Mouse (Mus musculus): ENCODE measurements around the gene Slamf1. TPM values are rescaled to one million over a fixed set of nuclear protein-coding genes. Genes with fewer than 3 reads are reported as not detected.

Gene Slamf1
- 0.06 and 0.12 TPM in 2 replicates for polyA plus RNA-seq (2012; rRNA removed)

DNA sequence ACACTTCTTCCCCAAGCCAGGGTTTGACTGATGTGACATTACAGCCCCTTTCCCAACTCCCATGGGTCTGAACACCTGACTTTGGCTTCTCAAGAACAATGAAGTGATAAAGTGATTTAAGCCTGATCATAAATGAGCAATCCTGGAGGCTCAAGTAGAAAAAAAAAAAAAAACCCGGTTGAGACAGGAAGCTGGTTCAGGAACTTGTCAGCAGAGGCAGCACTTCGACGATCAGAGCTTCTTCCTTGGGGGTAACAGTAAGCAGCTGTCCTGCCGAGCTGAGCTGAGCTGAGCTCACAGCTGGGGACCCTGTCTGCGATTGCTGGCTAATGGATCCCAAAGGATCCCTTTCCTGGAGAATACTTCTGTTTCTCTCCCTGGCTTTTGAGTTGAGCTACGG is at the start of gene Slamf1:
TSS of gene Slamf1 (plus strand) at position 230 of the 400 bp plus-strand sequence.
- no peak for DNase-seq (ENCODE audit: low read depth)

DNA sequence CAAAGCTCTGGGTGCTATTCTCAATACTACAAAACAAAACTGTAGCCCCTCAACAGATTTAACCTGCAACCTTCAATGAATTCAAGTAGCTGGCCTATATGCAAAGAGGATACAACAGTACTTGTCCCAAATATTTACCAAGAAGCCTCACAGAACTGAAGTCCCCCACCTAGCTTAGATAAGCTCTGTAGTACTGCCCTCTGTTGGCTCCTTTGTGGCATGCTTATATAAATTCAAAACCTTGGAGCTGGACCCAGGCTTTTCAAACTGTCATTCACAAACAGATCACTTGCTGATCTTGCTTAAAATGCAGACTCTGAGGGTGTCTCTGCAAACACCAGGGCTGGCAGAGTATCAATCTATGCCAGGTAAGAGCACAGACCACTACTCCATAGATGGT is 35.7 kb upstream of the Slamf1 start:
- no peak for TF ChIP-seq CTCF (IDR thresholded peaks at IDR 0.05; ENCODE audit: borderline replicate concordance, extremely low read depth, insufficient read depth, insufficient read length)
- DNase-seq (ENCODE audit: low read depth) = no peak

More for the DNA sequence above, at the start of gene Slamf1:
- no peak for TF ChIP-seq CTCF (IDR thresholded peaks at IDR 0.05; ENCODE audit: borderline replicate concordance, extremely low read depth, insufficient read depth, insufficient read length)
- TF ChIP-seq POLR2A (IDR thresholded peaks at IDR 0.05; ENCODE audit: borderline replicate concordance, extremely low read depth, insufficient read depth, insufficient read length, poor library complexity, severe bottlenecking) = no peak

DNA sequence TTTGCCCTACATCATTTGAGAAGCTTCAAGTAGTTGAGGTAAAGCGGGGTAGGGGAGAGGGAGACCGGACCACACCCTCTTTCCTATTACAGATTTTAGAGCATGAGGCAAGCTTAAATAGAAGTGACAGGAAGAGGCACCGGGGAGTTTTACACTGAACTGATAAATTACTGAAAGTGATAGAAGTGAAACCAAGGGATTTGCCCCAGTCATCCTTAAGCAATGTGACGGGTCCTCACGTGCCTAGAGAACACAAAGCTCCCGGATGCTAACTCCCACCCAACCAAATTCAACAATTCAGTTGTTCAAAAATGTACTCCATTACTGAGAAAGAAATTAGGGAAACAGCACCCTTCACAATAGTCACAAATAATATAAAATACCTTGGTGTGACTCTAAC is 32.0 kb upstream of the Slamf1 start:
- no peak for DNase-seq (ENCODE audit: low read depth)
- no peak for TF ChIP-seq POLR2A (IDR thresholded peaks at IDR 0.05; ENCODE audit: borderline replicate concordance, extremely low read depth, insufficient read depth, insufficient read length, poor library complexity, severe bottlenecking)
- TF ChIP-seq CTCF (IDR thresholded peaks at IDR 0.05; ENCODE audit: borderline replicate concordance, extremely low read depth, insufficient read depth, insufficient read length) = no peak

DNA sequence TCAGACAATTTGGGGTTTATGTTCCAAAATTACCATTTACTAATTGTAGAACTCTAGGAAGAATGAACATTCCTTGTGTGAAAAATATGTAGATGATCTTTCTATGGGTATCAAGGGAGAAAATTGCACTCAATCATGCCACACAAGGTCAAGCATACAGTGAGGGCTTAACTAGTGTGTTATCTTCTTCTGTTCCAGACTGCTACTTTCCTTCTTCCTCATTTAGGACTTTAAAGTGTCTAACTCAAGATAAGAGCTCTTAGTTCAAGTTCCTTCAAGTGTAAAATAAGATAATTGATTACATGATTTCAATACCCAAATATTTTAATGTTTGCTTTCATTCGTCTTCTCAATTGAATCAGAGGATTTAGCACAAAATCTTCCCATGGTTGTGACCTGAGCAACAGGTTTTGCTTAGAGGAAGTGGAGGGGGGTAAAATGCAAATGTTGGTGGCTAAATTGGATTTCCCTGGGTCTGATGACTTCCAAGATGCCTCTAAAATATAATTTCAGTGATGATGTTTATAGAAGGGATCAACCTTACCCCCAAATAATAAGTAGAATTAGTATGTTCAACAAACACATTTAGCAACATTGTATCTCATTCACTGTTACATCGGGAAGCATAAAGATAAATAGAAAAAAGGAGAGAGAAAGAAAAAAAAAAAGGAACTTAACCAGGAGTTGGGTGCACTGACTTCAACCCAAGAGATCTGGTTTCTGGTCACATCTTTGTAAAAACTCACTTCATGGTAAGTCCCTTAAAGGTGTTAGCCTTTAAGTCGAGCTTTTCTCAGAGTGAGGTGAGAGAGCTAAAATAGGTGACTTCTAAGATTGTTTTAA is 18.6 kb upstream of the Slamf1 start:
- TF ChIP-seq CTCF (IDR thresholded peaks at IDR 0.05; ENCODE audit: borderline replicate concordance, extremely low read depth, insufficient read depth, insufficient read length) = no peak
- no peak for DNase-seq (ENCODE audit: low read depth)

DNA sequence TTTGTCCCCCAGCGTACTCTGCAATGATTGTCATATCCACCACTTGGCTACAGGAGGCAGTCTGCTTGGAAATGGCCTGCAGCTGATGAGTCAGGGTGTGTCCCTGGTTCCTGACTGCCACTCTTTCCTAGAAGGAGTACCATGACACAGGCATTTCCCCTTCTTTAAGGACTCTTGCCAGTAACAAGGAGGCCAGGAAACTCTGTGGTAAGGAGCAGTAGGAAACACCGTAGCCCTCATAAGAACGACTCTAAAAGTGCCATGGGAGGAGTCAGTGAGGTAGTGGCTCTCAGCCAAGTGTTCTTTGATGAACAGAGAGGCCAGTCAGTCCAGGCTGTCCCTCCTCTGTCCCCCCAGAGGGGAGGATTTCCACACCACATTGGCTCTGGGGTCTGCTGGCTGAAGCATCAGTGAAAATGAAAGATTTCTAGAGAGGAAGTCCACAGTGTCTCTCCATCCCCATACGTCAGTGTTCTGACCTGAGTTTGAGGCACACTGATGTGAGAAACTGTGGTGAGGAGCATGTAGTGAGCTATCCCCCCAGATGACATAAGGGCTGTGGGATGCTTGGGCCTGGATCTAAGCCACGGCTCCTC is 5.0 kb upstream of the Slamf1 start:
- TF ChIP-seq POLR2A (IDR thresholded peaks at IDR 0.05; ENCODE audit: borderline replicate concordance, extremely low read depth, insufficient read depth, insufficient read length, poor library complexity, severe bottlenecking) (no peak), CTCF (IDR thresholded peaks at IDR 0.05; ENCODE audit: borderline replicate concordance, extremely low read depth, insufficient read depth, insufficient read length) (no peak)

GRCm38 (mm10) chr1:171770996-171771395 is 4.1 kb downstream of the Slamf1 start:
- TF ChIP-seq CTCF (IDR thresholded peaks at IDR 0.05; ENCODE audit: borderline replicate concordance, extremely low read depth, insufficient read depth, insufficient read length) (no peak), POLR2A (IDR thresholded peaks at IDR 0.05; ENCODE audit: borderline replicate concordance, extremely low read depth, insufficient read depth, insufficient read length, poor library complexity, severe bottlenecking) (no peak)
- DNase-seq (ENCODE audit: low read depth) = no peak

More for the DNA sequence above, 5.0 kb upstream of the Slamf1 start:
- no peak for DNase-seq (ENCODE audit: low read depth)

GRCm38 (mm10) chr1:171772121-171772735 is 5.3 kb downstream of the Slamf1 start:
- TF ChIP-seq POLR2A (IDR thresholded peaks at IDR 0.05; ENCODE audit: borderline replicate concordance, extremely low read depth, insufficient read depth, insufficient read length, poor library complexity, severe bottlenecking) = no peak
- no peak for TF ChIP-seq CTCF (IDR thresholded peaks at IDR 0.05; ENCODE audit: borderline replicate concordance, extremely low read depth, insufficient read depth, insufficient read length)
- no peak for DNase-seq (ENCODE audit: low read depth)

GRCm38 (mm10) chr1:171773232-171773989 is 6.5 kb downstream of the Slamf1 start:
- TF ChIP-seq CTCF (IDR thresholded peaks at IDR 0.05; ENCODE audit: borderline replicate concordance, extremely low read depth, insufficient read depth, insufficient read length) (no peak), POLR2A (IDR thresholded peaks at IDR 0.05; ENCODE audit: borderline replicate concordance, extremely low read depth, insufficient read depth, insufficient read length, poor library complexity, severe bottlenecking) (no peak)

DNA sequence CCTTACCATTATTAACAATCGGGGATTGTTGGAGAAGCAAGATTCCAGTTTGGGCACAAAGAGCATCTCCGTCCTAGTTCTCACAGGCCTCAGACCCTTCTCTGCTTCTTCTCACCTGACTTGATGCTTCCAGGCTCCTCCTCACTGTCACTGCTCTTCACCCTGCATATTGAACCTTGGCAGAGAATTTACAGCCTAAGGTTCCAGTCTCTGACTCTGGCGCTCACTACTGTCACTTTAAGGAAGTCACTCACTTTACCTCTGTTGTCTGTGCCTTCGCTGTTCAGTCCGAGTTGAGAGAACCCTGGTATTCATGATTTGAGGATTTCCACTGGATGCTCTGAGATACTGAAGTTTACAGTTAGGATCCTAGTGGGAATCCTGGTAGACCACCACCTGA is 7.3 kb downstream of the Slamf1 start:
- TF ChIP-seq POLR2A (IDR thresholded peaks at IDR 0.05; ENCODE audit: borderline replicate concordance, extremely low read depth, insufficient read depth, insufficient read length, poor library complexity, severe bottlenecking) (no peak), CTCF (IDR thresholded peaks at IDR 0.05; ENCODE audit: borderline replicate concordance, extremely low read depth, insufficient read depth, insufficient read length) (no peak)
- DNase-seq (ENCODE audit: low read depth) = no peak

More at GRCm38 (mm10) chr1:171773232-171773989, 6.5 kb downstream of the Slamf1 start:
- DNase-seq (ENCODE audit: low read depth) = no peak

DNA sequence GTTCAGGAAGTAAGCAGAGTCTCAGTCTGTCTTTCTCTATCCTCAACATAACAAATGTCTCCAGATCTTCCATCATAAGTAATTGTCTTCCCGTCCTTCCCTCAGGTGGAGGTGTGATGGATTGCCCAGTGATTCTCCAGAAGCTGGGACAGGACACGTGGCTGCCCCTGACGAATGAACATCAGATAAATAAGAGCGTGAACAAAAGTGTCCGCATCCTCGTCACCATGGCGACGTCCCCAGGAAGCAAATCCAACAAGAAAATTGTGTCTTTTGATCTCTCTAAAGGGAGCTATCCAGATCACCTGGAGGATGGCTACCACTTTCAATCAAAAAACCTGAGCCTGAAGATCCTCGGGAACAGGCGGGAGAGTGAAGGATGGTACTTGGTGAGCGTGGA is 7.8 kb downstream of the Slamf1 start:
- TF ChIP-seq POLR2A (IDR thresholded peaks at IDR 0.05; ENCODE audit: borderline replicate concordance, extremely low read depth, insufficient read depth, insufficient read length, poor library complexity, severe bottlenecking) (no peak), CTCF (IDR thresholded peaks at IDR 0.05; ENCODE audit: borderline replicate concordance, extremely low read depth, insufficient read depth, insufficient read length) (no peak)
- peak; percentile 37 for DNase-seq (ENCODE audit: low read depth)

DNA sequence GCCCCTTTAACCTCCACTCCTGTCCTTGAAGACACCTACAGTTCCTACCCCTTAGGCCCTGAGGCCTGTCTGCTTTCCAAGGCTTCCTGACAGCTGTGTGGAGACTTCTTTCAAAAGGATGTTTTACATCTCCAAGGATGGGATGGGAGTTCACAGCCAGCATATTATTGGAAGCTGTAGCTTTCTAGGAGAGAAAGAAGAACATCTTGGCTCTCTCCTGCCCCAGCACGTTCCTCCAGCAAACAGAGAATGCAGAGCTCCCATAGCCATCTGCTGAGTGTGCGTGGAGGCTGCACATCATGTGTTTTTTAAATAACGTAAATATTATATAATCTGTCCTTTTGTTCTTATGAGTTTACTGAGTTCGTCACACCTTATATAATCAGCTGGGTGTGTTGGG is 8.9 kb downstream of the Slamf1 start:
- TF ChIP-seq POLR2A (IDR thresholded peaks at IDR 0.05; ENCODE audit: borderline replicate concordance, extremely low read depth, insufficient read depth, insufficient read length, poor library complexity, severe bottlenecking) = no peak
- no peak for DNase-seq (ENCODE audit: low read depth)

All from brain, embryonic 14.5 days (tissue).